Mouse (Mus musculus) liver, embryonic 11.5 days (tissue): ENCODE measurements at regions not wholly inside any gene's neighbourhood (a gene's known extent, or its start where the extent isn't known, plus 50 kb on each side); places are given as distances from the start of the nearest gene placed in this dataset.

Source experiments
- ATAC-seq: fragments of 200-750 bp; cut with Nextera tagmentation; replicated peaks from 2 replicates; pipeline ENCODE4 v1.8.0; 2017; ENCODE audit warnings: moderate number of reproducible peaks, mild to moderate bottlenecking, moderate TSS enrichment, moderate library complexity; ENCODE audit not compliant: low FRiP score
- DNase-seq: peaks from one replicate; pipeline ENCODE4 v3.0.0-alpha.2; 2017; ENCODE audit warnings: low spot score
- H3K27ac ChIP-seq: fragments of 300-500 bp; sonication (generic); 2 replicates; pipeline ENCODE4 v1.5.1; 2014; ENCODE audit warnings: mild to moderate bottlenecking, low read depth, low read length, control low read depth
- H3K27me3 ChIP-seq: fragments of 300-500 bp; sonication (generic); replicated peaks from 2 replicates; pipeline ENCODE4 v1.6.1; 2014; ENCODE audit warnings: low read length, mixed read lengths; ENCODE audit not compliant: control insufficient read depth, insufficient read depth
- H3K36me3 ChIP-seq: fragments of 300-500 bp; sonication (generic); 2 replicates; pipeline ENCODE4 v1.6.1; 2014; ENCODE audit warnings: mild to moderate bottlenecking, low read length, moderate library complexity, mixed read lengths; ENCODE audit not compliant: control insufficient read depth, insufficient read depth
- H3K4me1 ChIP-seq: fragments of 300-500 bp; sonication (generic); replicated peaks from 2 replicates; pipeline ENCODE4 v1.6.1; 2014; ENCODE audit warnings: low read length, mixed read lengths; ENCODE audit not compliant: control insufficient read depth, insufficient read depth
- H3K4me2 ChIP-seq: fragments of 300-500 bp; sonication (generic); 2 replicates; pipeline ENCODE4 v1.6.1; 2014; ENCODE audit warnings: mild to moderate bottlenecking, control low read depth, moderate library complexity
- H3K4me3 ChIP-seq: fragments of 300-500 bp; sonication (generic); 2 replicates; pipeline ENCODE4 v1.5.1; 2014; ENCODE audit warnings: low read depth, low read length, control low read depth
- H3K9ac ChIP-seq: fragments of 300-500 bp; sonication (generic); 2 replicates; pipeline ENCODE4 v1.6.1; 2014; ENCODE audit warnings: low read depth, low read length, control low read depth
- H3K9me3 ChIP-seq: fragments of 300-500 bp; sonication (generic); 2 replicates; pipeline ENCODE4 v1.6.1; 2016; ENCODE audit warnings: low read length, inconsistent platforms, mixed read lengths; ENCODE audit not compliant: control insufficient read depth
- WGBS: fragments of 180-500 bp; shearing (Covaris S2); extraction: QIAGEN DNeasy Blood & Tissue Kit; methylation state at CpG from one replicate; pipeline ENCODE4 v1.1.7; 2014; 5-methylcytosine and 5-hydroxymethylcytosine counted together

- Histone ChIP-seq H3K4me2 (no peak overlapping the region), H3K4me1 (no peaks in the 10 kb centered on the region), H3K27ac (no peak overlapping the region), H3K4me3 (no peak overlapping the region), H3K27me3 (no peaks in the 10 kb centered on the region), H3K9ac (no peak overlapping the region), H3K36me3 (no peaks in the 10 kb centered on the region), H3K9me3 (no peaks in the 10 kb centered on the region)
- DNase-seq (no peak), ATAC-seq (no peak)
- WGBS = 75% methylated on average over 8 of the region's 8 CpGs
Observed at GRCm38 (mm10) chr13:107720874-107721574, 323.2 kb upstream of the Smim15 start.

- Histone ChIP-seq H3K9me3 (no peaks in the 10 kb centered on the region), H3K4me1 (no peaks in the 10 kb centered on the region), H3K27me3 (no peaks in the 10 kb centered on the region), H3K36me3 (no peaks in the 10 kb centered on the region), H3K4me3 (no peak overlapping the region), H3K27ac (no peak overlapping the region), H3K4me2 (no peak overlapping the region), H3K9ac (no peak overlapping the region)
- no peak for DNase-seq
- no peak for ATAC-seq
- 54% methylated on average over 14 of the region's 14 CpGs for WGBS
Observed at GRCm38 (mm10) chr13:107718973-107719620, 325.1 kb upstream of the Smim15 start.

DNA sequence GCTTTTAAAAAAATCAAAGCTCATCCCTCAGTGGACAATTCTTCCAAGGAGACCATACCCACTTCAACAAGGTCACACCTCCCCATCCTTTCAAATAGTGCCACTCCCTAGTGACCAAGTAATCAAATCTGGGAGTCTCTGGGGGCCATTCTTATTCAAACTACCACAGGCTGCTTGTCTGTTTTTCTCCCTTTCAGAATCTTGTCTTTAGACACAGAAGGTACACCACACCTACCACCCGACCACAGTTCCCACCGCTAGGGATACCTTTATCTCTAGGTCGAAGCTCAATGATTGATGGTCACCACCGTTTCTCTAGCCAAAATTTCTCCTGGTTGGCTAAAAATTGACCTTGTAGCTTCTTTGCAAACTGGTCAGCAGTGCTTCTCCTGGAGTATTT, 328.6 kb upstream of the Smim15 start:
- H3K9me3 ChIP-seq = no peaks in the 10 kb centered on the region
- ATAC-seq = no peak
- no peak overlapping the region for H3K9ac ChIP-seq

DNA sequence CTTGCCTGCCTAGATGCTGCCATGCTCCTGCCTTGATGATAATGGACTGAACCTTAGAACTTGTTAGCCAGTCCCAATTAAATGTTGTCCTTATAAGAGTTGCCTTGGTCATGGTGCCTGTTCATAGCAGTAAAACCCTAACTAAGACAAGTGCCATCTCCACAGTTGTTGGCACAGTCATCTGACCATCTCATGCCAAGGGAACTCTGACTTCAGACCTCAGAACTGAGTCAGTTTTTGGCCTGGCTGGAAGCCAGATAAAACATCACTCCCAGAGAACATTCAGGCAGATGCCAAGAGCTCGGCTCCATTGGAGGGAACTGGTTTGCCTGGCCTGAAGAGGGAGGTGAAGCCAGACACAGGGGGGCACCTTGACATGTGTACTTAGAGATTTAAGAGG, 330.2 kb upstream of the Smim15 start:
- 78% methylated on average over 1 of the region's 1 CpGs for WGBS
- ATAC-seq (no peak), DNase-seq (no peak)
- no peaks in the 10 kb centered on the region for H3K4me1 ChIP-seq
- no peak overlapping the region for H3K4me3 ChIP-seq
- no peaks in the 10 kb centered on the region for H3K27me3 ChIP-seq
- no peaks in the 10 kb centered on the region for H3K36me3 ChIP-seq
- no peak overlapping the region for H3K27ac ChIP-seq
- no peaks in the 10 kb centered on the region for H3K9me3 ChIP-seq
- no peak overlapping the region for H3K4me2 ChIP-seq
- H3K9ac ChIP-seq = no peak overlapping the region

More for the DNA sequence above, 328.6 kb upstream of the Smim15 start:
- no peak overlapping the region for H3K4me2 ChIP-seq
- 68% methylated on average over 4 of the region's 4 CpGs for WGBS
- H3K4me3 ChIP-seq = no peak overlapping the region
- DNase-seq = no peak
- no peak overlapping the region for H3K27ac ChIP-seq
- no peaks in the 10 kb centered on the region for H3K27me3 ChIP-seq
- no peaks in the 10 kb centered on the region for H3K4me1 ChIP-seq
- no peaks in the 10 kb centered on the region for H3K36me3 ChIP-seq

GRCm38 (mm10) chr13:107711341-107711994, 332.8 kb upstream of the Smim15 start:
- H3K27me3 ChIP-seq = no peaks in the 10 kb centered on the region
- no peaks in the 10 kb centered on the region for H3K9me3 ChIP-seq
- H3K4me2 ChIP-seq = no peak overlapping the region
- no peak overlapping the region for H3K27ac ChIP-seq
- no peaks in the 10 kb centered on the region for H3K4me1 ChIP-seq
- H3K9ac ChIP-seq = no peak overlapping the region
- no peaks in the 10 kb centered on the region for H3K36me3 ChIP-seq
- no peak overlapping the region for H3K4me3 ChIP-seq
- no peak for DNase-seq
- 77% methylated on average over 4 of the region's 4 CpGs for WGBS
- ATAC-seq = no peak

DNA sequence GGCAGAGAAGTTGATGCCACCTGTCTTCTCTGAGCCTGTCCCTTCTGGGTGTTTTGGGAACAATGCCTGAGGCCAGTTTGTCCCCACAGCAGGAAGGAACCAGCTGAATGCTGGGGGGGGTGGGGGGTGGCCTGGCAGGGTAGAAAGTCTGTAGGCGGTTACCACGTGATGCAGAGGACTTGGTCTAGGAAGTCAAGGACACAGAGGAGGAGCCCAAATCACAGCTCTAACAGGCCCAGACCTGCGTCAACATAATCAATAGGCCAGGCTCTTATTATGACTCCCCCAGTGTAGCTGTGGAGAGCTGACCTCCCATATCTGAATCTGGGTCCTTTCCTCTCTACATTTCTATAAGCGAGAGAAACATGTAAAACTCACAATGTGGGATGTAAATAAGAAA, 333.9 kb upstream of the Smim15 start:
- no peak for DNase-seq
- no peaks in the 10 kb centered on the region for H3K4me1 ChIP-seq
- no peak overlapping the region for H3K4me3 ChIP-seq
- H3K9me3 ChIP-seq = no peaks in the 10 kb centered on the region
- no peak overlapping the region for H3K4me2 ChIP-seq
- ATAC-seq = no peak
- no peaks in the 10 kb centered on the region for H3K36me3 ChIP-seq
- H3K9ac ChIP-seq = no peak overlapping the region
- H3K27ac ChIP-seq = no peak overlapping the region
- WGBS = 69% methylated on average over 4 of the region's 4 CpGs
- no peaks in the 10 kb centered on the region for H3K27me3 ChIP-seq

DNA sequence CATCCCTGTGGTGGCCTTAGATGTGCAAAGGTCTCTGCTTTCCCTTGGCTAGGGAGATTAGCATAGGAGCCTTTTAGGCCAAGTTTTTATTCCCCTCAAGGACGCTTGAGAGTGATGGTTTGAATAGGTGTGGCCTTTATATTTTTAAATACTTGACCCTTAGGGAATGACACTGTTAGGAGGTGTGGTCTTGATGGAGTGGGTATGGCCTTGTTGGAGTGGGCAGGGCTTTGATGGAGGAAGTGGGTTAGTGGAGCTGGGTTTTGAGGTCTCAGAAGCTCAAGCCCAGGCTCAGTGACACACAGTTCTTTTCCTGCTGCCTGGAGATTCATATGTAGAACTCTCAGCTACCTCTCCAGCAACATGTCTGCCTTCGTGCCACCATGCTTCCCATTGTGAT, 334.4 kb upstream of the Smim15 start:
- Histone ChIP-seq H3K4me3 (no peak overlapping the region), H3K36me3 (no peaks in the 10 kb centered on the region), H3K4me1 (no peaks in the 10 kb centered on the region), H3K4me2 (no peak overlapping the region), H3K9me3 (no peaks in the 10 kb centered on the region), H3K27me3 (no peaks in the 10 kb centered on the region), H3K27ac (no peak overlapping the region), H3K9ac (no peak overlapping the region)
- WGBS = 59% methylated on average over 2 of the region's 2 CpGs
- ATAC-seq = no peak
- no peak for DNase-seq

DNA sequence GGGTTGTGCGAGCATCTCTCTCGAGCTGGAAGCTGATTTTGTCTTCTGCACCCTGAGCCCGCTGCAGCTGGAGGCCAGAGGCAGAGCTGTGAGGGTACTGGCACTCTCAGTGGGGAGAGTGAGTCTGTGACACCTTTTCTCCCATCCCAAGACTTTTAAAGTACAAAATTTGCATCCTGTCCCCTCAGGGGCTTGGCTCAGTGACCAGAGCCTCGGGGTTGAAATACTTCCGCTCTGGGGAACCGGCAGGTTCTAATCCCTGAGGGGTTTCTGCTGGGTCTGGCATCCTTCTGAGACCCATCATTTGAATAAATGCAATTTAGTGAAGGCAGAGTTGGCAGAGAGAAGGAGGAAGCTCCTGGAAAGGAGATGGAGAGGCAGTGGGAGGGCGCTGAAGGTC, 340.5 kb upstream of the Smim15 start:
- WGBS = 55% methylated on average over 7 of the region's 7 CpGs
- Histone ChIP-seq H3K36me3 (no peaks in the 10 kb centered on the region), H3K9ac (no peak overlapping the region), H3K27me3 (no peaks in the 10 kb centered on the region), H3K4me3 (no peak overlapping the region), H3K4me1 (no peaks in the 10 kb centered on the region), H3K9me3 (no peaks in the 10 kb centered on the region), H3K4me2 (no peak overlapping the region), H3K27ac (no peak overlapping the region)
- no peak for ATAC-seq
- no peak for DNase-seq
